Mouse (Mus musculus) ES-E14 (cell line): ENCODE results near the gene Fcrlb.

Experiments
- MAFK ChIP-seq: IDR thresholded peaks from 2 replicates; pipeline ENCODE4 v1.6.1; 2014; ENCODE audit warnings: mild to moderate bottlenecking, low read depth, low read length, inconsistent platforms; ENCODE audit not compliant: insufficient read depth
- ZC3H11A ChIP-seq: IDR thresholded peaks from 2 replicates; pipeline ENCODE4 v1.6.1; 2012; ENCODE audit warnings: low read depth, mild to moderate bottlenecking, inconsistent platforms, low read length, borderline replicate concordance

GRCm38 (mm10) chr1:170933940-170934339 lies 21.2 kb upstream of the Fcrlb start:
- no peak for TF ChIP-seq MAFK
- no peak for TF ChIP-seq ZC3H11A
